Mouse (Mus musculus) small intestine, adult 2 months (tissue): ENCODE data around the gene Gm13283.
"Not testable (repeated sequence)": the region's sequence is repeated elsewhere in the genome, so short reads cannot be mapped to it uniquely, and the experiment has no call there.

Source experiments
- CTCF ChIP-seq: fragments of 200-500 bp; IDR thresholded peaks from 2 replicates; pipeline ENCODE4 v1.5.1; 2012; ENCODE audit warnings: low read depth, mild to moderate bottlenecking, control low read depth, inconsistent platforms, low read length, moderate library complexity, mixed read lengths; ENCODE audit not compliant: insufficient replicate concordance, insufficient read length; ENCODE audit errors: extremely low read depth
- POLR2A ChIP-seq: fragments of 200-500 bp; IDR thresholded peaks from 2 replicates; pipeline ENCODE4 v1.6.1; 2012; ENCODE audit warnings: low read depth, mild to moderate bottlenecking, control low read depth, inconsistent platforms, low read length, moderate library complexity

GRCm38 (mm10) chr4:88759610-88760268, at the start of gene Gm13283:
- TF ChIP-seq CTCF, POLR2A: not testable (repeated sequence)
